Mouse (Mus musculus): ENCODE data around the gene Cic.
"Not testable (repeated sequence)": the region's sequence is repeated elsewhere in the genome, so short reads cannot be mapped to it uniquely, and the experiment has no call there.

The Cic gene

DNA sequence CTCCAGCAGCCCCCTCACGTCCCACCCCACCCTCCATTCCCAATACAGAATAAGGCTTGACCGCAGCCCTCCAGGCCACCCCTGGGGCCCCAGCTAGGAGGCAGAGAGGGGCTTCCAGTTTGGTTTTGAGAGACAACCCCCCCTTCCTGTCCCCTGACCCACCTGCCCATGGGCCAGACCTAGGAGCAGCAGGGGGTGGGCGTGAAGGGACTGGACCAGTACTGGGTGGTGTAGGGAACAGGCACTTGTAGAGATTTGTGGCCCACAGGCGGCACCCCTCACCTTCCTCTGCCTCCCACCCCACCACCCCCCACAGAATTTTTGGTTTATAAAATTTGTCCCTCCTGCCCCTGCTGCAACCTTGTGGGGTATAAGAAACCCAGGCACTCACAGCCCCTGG lies 24.1 kb upstream of the Cic start:
- in situ Hi-C loops (cut with MboI, MseI): no loop called here

DNA sequence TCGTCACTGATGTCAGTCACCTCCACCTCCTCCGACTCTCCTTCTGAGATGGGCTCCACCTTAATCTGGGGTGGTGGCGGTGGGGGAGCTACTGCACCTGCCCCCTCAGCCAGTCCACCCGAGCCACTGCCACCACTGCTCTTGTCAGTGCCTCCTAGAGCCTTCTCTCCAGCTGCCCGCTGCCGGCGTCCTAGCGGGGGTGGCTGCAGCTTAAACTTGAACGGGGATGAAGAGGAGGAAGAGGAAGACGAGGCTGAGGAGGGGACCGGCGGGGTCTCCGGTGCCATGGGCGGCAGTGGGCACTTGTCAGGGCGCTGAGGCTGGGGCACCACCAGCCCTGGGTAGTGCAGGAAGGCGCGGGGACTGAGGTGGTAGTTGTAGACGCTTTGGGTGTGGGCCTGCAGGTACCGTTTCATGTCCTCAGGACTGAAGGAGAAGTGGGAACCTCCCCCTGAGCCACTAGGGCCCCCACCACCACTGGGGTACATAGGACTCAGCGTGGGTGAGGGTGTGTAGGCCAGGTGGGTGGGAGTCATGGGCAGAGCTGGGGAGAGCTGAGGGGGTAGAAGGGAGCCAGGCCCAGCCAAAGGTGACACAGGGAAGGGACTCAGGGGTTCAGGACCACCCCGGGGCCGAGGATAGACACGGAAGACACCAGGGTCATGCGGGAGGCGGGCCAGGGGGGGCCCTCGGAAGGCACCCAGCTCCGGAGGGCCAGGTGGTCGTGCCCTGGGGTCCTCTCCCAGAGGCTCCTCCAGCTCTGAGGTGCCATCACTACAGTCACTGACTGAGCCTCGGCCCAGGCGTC lies 22.7 kb upstream of the Cic start:
- in situ Hi-C loops (cut with MboI, MseI): no loop called here

DNA sequence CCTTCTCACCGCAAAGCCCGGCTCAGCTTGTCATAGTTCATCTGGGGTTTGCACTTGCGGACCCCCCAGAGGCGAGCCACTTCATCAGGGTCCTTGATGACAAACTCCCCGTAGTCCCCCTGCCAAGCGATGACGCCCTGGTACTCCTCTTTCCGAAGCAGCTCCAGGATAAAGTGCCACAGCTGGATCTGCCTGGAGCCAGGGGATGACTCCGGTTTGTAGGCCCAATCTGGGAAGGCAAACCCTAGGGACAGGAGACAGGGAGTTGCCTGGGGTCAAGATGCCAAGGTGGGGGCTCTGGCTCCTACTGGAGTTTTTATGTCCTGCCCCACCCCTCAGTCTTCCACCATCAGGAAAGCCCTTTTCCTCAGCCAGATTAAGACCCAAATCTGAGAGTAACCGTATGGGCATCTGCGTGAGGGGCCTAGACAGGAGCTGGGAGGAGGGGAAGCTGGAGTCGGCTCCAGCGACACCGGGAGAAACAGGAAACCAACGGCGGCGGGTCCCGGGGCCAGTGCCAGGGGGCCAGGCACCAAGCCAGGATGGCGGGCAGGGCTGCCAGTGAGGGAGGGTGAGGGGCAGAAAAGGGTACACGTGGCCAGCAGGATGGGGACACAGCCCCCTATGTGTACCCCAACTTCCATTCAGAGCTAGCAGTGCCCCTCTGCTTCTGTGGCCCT lies 21.3 kb upstream of the Cic start:
- in situ Hi-C loops (cut with MboI, MseI): no loop called here

DNA sequence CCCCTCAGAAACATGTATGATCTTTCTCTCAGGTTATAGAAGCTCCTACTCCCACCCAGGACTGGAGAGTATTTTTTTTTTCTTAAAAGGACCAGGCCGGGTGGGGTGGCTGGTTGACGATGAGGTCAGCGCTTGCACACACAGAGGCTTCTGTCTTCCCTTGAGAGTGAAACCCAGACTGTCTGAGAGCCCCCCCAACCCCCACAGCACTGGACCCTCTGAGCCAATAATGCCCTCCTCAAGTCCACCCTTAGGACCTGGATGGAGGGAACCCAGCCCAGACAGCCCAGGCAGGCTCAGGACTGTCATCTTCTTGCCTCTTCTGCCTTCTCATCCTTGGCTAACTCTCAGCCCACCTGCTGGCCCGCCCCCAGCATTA lies 20.8 kb upstream of the Cic start:
- in situ Hi-C loops (cut with MboI, MseI): no loop called here

DNA sequence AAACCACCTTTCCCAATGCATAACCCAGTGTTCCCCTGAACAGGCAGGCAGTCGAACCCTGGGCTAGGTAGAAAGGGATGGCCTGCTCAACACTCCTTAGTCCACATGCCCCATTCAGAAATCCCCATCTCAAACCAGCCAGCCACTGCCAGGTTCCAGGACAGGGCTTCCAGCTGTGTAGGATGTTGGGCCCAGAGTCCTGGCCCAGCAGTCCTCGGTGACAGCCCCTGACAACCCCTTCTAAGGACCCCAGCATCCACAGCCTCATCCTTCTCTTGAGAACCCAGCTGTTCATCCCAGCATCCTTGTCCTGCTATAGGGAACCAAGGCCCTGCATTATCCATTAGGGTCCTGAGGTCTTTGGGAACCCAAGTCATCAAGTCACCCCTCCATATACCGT lies 20.0 kb upstream of the Cic start:
- in situ Hi-C loops (cut with MboI, MseI): no loop called here

DNA sequence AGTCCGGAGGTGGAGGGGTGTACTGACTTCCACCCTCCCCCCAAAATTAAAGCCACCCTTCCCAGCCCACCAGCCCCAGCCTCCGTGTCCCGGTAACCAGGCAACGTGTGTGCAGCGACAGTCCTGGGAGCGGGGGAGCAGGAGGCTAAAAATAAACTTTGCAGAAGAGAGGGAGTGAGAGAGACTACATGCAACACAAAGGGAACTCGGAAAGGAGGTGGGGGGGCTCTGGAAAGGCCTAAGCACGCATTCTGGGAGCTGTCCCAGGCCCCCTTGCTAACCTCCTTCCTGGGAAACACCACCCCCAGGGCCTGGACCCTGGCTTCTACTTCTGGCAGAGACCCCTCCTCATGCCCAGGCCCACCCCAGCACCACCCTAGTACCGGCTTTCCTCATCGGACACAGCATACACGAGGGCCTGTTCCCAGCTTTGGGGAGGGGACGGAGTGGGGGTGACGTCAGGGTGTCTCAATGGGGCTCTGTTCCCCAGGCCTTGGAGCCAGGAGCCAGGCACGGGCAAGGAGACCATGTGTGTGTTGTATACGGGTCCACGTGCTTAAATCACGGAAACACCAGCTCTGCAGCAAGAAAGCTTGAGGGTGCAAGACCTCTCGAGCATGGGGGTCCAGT lies 19.4 kb upstream of the Cic start:
- in situ Hi-C loops (cut with MboI, MseI): no loop called here

DNA sequence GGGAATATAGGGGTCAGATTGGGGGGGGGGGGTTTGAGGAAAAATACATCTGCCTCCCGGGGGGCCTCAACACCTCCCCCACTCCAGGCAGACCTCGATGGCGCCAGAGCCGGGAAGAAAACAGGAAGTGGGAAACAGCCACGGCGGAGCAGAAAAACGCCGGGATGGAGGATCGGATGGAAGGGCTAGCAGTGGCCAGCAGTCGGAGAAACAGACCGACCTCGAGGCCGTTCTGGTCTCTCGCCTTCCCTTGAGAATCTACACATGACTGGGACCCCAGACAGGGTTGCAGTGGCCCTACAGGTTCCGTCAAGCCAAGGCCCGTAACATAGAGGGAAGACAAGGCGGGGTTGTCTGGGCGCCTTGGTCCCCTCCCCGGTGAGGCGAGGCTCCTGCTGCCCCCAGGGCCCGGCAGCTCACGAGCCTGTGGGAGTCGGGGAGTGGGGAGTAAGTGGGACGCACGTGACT lies 18.6 kb upstream of the Cic start:
- in situ Hi-C loops (cut with MboI, MseI): no loop called here

DNA sequence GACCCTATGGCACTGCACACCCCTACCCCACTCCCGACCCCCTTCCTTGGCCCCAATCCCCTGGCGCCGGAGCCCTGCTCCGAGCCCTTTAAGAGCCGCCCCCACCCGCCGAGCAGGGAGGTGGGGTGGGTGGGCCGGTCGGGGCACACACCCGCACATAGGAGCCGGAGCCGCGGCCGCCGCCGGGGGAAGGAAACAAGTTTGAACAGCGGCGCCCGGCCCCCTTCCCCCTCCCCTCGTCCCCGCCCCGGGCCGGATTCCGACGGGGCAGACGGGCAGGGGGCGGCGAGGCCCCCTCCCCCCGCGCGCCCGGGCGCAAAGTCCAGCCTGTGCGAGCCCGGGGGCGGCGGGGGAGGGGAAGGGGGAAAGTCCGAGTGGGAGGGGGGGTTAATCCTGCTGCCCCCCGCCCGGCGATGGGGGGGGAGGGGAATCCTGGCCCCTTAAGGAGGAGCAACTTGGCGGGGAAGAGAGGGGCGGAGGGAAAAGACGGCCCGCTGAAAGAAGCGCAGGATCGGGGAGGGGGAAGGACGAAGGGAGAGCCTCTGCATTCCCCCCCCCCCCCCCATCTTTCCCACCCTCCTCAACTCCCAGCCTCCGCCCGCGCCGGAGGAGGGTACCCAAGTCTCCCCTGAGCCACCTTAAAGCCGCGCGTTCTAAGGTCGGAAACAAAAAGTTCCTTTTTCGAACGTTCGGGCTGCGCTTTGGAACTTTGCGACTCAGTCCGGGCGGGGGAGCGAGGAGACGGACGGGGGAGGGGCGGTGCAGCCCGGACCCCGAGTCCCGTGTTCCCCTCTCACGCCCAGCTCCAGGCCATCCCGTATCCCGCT lies 18.0 kb upstream of the Cic start:
- in situ Hi-C loops (cut with MboI, MseI): no loop called here

DNA sequence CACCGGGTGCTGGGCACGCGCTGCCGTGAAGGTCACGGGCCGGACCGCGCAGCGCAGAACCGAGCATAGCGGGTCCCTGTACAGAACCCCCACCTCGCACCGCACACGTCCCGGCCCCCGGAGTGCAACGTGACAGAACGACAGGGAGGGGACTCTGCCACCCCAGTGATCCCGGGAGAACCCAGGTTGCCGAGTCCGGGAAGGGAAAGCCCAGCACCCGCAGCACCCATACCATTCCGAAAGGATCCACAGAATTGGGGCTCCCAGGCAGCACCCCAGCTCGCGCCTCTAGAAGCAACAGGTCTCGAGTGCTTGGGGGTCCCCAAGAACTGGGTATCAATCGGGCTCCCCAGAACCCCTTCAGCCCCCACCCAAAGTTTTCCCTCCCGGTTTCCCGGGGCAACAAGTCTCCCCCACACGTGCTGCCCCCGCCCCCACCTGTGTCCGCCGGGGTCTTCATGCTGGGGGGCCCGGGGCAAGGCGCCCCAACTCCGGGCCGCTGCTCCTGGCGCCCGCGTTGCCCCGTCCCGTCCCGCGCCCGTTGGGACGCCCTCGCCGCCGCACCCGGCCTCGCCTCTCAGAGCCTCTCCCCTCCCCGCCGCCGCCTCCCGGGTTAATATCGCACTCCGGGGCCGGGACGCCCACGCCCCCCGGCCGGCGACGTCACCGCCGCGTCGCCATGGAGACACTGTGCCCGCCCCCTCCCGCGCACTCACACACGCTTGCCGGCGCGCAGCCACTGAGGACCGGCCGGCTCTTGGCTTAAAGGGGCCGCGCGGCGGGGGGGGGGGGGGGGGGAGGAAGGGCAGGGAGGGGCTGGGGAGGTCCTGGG lies 17.1 kb upstream of the Cic start, which contains the start of gene Erf:
Gene Erf, minus strand, starts transcription at position 621 of the 832 bp plus-strand sequence.
- in situ Hi-C loops (cut with MboI, MseI): no loop called here

DNA sequence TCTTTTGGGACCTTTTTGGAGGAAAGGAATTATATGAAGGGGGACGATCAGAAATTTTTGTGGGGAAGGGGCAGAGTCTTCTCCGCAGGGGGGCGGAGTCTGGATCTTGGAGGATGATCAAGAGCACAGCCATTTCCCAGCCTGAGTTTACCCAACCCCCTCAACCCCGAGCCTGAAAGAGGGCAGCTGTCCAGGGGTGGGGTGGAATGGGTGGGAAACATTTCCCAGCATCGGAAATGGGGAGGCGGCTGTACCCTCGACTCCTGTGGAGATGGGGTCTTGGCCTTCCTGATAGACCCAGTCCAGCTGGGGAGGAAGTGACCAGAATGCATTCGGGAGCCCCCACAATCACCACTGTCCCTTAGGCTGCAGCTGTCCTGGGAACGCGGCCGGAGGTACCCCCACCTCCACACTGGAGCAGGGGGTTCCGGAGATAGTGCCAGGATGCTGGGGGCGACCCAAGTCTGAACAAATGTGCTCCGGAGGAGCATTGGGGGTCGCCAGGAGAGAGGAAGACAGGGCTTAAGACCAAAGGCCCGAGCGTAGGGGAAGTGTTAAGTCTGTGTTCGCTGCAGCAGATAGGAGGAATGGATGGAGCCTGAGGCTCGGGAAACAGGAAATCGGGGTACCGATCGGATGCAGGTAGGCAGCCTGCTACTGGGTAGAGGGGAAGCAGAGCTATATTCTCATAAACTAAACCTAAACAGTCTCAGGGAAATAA lies 16.3 kb upstream of the Cic start:
- in situ Hi-C loops (cut with MboI, MseI): no loop called here

DNA sequence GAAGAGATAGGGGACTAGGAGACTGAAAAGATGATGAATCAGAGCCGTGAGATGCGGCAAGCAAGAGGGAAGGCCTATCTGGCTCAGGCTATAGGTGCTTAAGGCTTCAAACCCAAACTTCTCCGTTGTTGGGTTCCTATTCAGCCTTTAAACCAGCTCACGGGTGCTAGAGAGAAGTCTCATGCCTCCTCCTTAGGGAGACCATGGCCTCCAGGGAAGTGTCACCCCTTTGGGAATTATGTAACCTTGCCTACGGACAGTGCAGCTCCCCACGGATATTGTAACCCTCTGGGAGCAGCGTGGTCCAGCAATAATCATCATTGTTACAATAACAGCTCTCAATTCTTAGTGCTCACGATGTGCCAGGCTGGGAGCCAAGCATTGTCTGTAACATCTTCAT lies 15.7 kb upstream of the Cic start:
- in situ Hi-C loops (cut with MboI, MseI): no loop called here

DNA sequence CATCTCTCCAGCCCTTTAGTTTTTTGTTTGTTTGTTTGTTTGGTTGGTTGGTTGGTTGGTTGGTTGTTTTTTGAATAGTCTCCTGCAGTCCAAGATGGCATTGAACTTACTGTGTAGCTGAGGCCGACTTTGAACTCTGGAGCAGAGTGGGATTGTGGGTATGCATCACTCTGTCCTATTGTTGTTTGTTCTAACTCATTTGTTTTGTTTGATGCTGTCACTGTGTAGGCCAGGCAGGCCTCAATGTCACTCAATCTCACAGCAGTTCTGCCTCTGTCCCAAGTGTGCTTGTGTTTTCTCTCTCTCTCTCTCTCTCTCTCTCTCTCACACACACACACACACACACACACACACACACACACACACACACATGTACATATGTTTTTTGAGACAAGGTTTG lies 5.6 kb upstream of the Cic start:
- in situ Hi-C loops (cut with MboI, MseI): no loop called here

DNA sequence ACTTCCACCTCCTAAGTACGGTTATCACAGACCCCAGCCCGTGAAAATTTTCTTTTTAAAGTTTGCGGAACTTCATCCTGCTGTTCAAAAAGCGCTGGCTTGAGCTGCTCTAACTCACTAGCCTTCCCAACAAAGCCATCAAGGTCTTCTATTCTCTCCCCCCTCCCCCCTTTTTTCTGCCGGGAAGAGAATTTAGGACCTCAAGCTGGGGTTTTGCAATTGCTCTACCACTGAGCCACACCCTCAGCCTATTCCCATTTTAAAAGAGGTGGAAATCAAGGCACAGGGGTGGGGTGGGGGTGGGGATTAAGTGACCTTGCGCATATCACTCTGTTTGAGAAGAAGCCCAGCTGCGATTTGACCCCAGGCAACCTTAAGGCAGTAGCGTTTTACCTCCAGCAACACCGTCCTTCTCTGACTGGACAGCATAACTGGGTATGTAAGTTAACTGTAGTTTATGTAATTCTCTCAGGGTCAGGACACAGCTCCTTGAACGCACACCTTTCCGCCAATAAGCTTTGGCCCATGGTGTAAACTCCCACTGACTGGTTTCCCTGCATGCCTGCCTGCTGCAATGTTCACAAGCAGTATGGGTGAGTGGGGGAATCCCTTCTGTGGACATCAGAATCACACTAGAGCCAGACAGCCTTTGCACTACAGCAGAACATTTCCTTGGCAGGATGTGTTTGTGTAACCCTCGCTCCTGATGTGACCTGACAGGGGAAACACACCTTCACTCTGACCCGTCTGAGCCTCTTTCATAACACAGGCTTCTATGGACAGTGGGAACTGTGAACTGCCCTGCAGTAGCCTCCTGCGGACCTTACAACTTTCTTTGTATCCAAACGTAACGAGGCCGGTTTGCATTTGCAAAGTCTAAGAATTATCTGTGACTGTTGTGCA lies 3.3 kb upstream of the Cic start:
- in situ Hi-C loops (cut with MboI, MseI): no loop called here

DNA sequence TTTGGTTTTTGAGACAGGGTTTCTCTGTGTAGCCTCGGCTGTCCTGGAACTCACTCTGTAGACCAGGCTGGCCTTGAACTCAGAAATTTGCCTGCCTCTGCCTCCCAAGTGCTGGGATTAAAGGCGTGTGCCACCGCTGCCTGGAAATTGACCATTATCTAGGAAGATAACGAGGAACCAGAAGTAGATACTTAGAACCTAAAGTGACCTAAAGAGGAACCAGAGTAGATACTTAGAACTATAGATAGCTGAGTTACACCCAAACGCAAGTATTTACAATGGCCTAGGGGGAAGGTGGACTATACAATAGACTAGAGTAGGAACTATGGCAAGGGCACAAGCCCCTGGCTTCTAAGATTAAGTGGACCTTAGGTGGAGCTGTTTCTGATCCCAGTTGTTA lies 1.8 kb upstream of the Cic start:
- in situ Hi-C loops (cut with MboI, MseI): not testable (repeated sequence)

DNA sequence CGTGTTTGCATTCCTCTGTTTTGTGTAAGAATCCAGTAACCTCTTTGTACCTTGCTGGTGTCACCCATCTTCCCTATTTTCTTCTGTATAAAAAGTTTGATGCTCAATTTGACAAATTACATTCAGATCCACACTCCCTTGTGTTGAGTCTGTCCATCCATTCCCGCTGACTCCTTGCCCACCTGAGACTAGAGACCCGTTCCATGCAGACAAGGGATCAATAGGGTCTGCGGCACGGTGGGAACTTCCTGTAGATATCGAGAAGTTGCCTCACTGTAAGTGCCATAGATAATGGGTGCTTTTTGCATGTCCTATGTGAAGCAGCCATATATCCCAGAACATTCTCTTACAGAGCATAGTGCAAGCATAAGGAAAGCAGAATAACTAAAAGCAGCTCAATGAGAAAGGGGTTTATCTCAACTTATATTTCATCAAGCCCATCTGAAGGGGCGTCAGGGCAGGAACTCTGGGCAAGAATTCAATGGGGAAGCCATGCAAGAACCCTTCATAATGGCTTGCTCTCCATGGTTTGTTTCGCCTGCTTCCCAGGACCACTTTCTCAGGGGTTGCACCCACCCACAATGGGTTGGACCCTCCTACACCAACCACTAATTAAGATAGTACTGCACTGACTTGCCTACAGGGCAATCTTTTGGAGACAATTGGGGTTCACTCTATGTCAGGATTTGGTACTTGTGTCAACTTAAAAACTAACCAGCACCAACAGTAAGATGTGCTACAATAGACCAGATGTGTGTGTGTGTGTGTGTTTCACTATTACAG lies 1.1 kb upstream of the Cic start:
- in situ Hi-C loops (cut with MboI, MseI): no loop called here

DNA sequence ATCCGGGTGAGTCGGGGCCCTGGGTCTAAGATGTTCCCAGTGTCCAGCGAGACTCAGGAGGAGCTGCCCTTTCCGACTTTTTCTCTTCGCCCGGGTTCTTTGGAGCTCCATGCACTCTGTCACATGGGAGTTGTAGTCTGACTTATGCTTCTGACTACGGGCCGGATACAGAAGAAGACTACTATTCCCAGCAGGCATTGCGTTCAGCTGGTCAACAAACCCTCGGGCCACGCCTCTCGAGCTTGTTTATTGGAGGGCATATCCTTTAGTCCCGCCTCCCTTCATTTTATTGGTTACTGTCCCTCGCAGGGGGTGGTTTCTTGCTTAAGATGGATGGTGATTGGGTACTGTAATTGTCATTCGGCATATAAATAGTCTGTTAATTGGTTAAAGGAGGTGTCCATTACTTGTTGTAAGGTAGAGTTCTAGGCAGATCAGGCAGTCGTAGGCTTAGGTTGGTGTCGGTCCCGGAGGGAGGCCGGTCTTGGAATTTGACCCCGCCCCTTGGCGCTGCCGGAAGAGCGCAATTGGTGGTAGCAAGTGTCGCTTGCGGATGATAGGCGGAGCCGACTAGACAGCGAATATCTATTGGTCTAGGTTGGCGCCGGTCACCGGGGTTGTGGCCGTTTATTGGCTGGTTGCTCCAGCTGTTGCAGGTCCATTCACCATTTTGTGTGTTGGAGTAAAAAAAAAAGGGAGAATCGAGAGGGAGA lies 403 bp downstream of the Cic start:
- in situ Hi-C loops (cut with MboI, MseI): no loop called here

DNA sequence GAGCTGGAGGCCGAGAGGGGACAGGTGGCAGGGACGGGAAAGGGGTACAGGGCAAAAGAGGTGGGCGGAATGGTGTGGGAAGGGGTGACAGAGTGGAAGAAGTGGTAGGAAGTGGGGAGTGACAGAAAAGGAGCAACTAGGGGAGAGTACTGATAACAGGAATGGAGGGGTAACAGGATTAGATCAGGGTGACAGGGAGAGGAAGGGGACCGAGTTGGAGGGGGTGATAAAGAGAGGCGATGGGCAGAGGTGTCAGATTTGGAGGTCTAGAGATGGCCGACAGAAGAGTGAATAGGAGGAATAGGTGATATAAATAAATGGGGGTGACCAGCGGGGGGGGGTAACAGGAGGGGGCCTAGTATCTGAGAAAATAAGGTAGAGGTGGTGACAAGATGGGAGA lies 1.1 kb downstream of the Cic start:
- in situ Hi-C loops (cut with MboI, MseI): no loop called here

DNA sequence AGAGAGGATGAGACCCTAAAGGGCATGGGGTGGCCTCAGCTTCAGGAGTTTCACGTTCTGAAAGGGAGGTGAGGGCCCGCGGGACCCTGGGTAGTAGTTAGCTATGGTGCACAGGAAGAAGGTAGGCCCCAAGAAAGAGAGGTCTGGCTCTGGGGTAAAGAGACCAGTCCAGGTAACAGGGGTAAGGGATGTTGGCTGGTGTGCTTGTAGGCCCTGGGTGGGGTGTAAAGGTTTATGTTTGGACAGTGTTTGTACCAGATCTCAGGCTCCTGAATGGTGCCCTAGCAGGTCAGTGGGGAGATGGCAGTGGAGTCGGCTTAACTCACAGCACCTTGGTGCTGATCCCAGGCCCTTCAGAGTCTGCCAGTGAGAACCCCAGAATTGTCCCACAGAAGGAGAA lies 1.5 kb downstream of the Cic start:
- in situ Hi-C loops (cut with MboI, MseI): no loop called here
